Mouse (Mus musculus) intestine, postnatal 0 days (tissue): ENCODE results near the gene Galntl5. TPM values are rescaled to one million over a fixed set of nuclear protein-coding genes. Genes with fewer than 3 reads are reported as not detected.

Source experiments
- ATAC-seq: fragments of 200-750 bp; cut with Nextera tagmentation; 2 replicates; pipeline ENCODE4 v1.8.0; 2017; ENCODE audit warnings: mild to moderate bottlenecking, moderate TSS enrichment, moderate library complexity
- H3K27ac ChIP-seq: fragments of 300-500 bp; sonication (generic); 2 replicates; pipeline ENCODE4 v1.5.1; 2014; ENCODE audit warnings: mild to moderate bottlenecking, low read depth, low read length, moderate library complexity
- H3K27me3 ChIP-seq: fragments of 300-500 bp; sonication (generic); replicated peaks from 2 replicates; pipeline ENCODE4 v1.6.1; 2014; ENCODE audit warnings: low read length, mixed read lengths; ENCODE audit not compliant: control insufficient read depth, insufficient read depth
- H3K36me3 ChIP-seq: fragments of 300-500 bp; sonication (generic); 2 replicates; pipeline ENCODE4 v1.6.1; 2014; ENCODE audit warnings: mild to moderate bottlenecking, moderate library complexity; ENCODE audit not compliant: control insufficient read depth, insufficient read depth
- H3K4me1 ChIP-seq: fragments of 300-500 bp; sonication (generic); replicated peaks from 2 replicates; pipeline ENCODE4 v1.6.1; 2014; ENCODE audit warnings: antibody characterized with exemption, low read length, mixed read lengths; ENCODE audit not compliant: control insufficient read depth, insufficient read depth
- H3K4me2 ChIP-seq: fragments of 300-500 bp; sonication (generic); replicated peaks from 2 replicates; pipeline ENCODE4 v1.6.1; 2014; ENCODE audit warnings: low read depth, mild to moderate bottlenecking, moderate library complexity
- H3K4me3 ChIP-seq: fragments of 300-500 bp; sonication (generic); 2 replicates; pipeline ENCODE4 v1.5.1; 2014; ENCODE audit warnings: low read depth, low read length
- H3K9ac ChIP-seq: fragments of 300-500 bp; sonication (generic); 2 replicates; pipeline ENCODE4 v1.6.1; 2014; ENCODE audit warnings: mild to moderate bottlenecking, low read depth, low read length
- H3K9me3 ChIP-seq: fragments of 300-500 bp; sonication (generic); 2 replicates; pipeline ENCODE4 v1.6.1; 2016; ENCODE audit warnings: mixed run types; ENCODE audit not compliant: control insufficient read depth
- CTCF ChIP-seq: sonication (generic); IDR thresholded peaks from 2 replicates; pipeline ENCODE4 v1.5.1; 2016; ENCODE audit warnings: low read depth, mild to moderate bottlenecking, control low read depth, antibody characterized with exemption, moderate library complexity
- WGBS: fragments of 180-500 bp; shearing (Covaris S2); extraction: QIAGEN DNeasy Blood & Tissue Kit; methylation state at CpG from one replicate; pipeline ENCODE4 v1.1.7; 2014; 5-methylcytosine and 5-hydroxymethylcytosine counted together
- polyA plus RNA-seq: library from polyadenylated mRNA; unstranded; fragments of >200 nt; fragmentation: Nextera tagmentation; extraction: Ambion mirVana; gene quantifications from 2 replicates; pipeline ENCODE4 v1.2.1, GENCODE M21; 2015

Galntl5 gene
- polyA plus RNA-seq, 1 experiment from 2014 or later, result not detected

GRCm38 (mm10) chr5:25247036-25247435 lies 65.8 kb downstream of the Galntl5 start:
- no peak for TF ChIP-seq CTCF
- H3K4me1 ChIP-seq, result 0 out of 2 replicates have a peak, but pooled peaks cover 5% of the 10 kb centered on the region
- H3K4me2 ChIP-seq, result no peak overlapping the region
- H3K9me3 ChIP-seq, result no peaks in the 10 kb centered on the region
- H3K4me3 ChIP-seq, result no peak overlapping the region
- ATAC-seq, result no peak
- WGBS, result 55% methylated on average over 3 of the region's 3 CpGs
- peaks cover 18% of the 10 kb centered on the region for H3K36me3 ChIP-seq
- H3K27ac ChIP-seq, result no peak overlapping the region
- H3K27me3 ChIP-seq, result no peaks in the 10 kb centered on the region
- no peak overlapping the region for H3K9ac ChIP-seq

- 0 out of 2 replicates have a peak overlapping the region, but pooled peaks have one; percentile 30 for H3K4me2 ChIP-seq
- H3K36me3 ChIP-seq, result peaks cover 36% of the 10 kb centered on the region
- H3K4me1 ChIP-seq, result 0 out of 2 replicates have a peak, but pooled peaks cover 10% of the 10 kb centered on the region
- H3K27ac ChIP-seq, result peak overlapping the region; percentile 80
- peak; percentile 90 for ATAC-seq
- WGBS, result 19% methylated on average over 2 of the region's 2 CpGs
- no peaks in the 10 kb centered on the region for H3K9me3 ChIP-seq
- no peak overlapping the region for H3K9ac ChIP-seq
- TF ChIP-seq CTCF, result no peak
- H3K27me3 ChIP-seq, result no peaks in the 10 kb centered on the region
- H3K4me3 ChIP-seq, result no peak overlapping the region
Observed at GRCm38 (mm10) chr5:25252423-25252822, 71.2 kb downstream of the Galntl5 start.

DNA sequence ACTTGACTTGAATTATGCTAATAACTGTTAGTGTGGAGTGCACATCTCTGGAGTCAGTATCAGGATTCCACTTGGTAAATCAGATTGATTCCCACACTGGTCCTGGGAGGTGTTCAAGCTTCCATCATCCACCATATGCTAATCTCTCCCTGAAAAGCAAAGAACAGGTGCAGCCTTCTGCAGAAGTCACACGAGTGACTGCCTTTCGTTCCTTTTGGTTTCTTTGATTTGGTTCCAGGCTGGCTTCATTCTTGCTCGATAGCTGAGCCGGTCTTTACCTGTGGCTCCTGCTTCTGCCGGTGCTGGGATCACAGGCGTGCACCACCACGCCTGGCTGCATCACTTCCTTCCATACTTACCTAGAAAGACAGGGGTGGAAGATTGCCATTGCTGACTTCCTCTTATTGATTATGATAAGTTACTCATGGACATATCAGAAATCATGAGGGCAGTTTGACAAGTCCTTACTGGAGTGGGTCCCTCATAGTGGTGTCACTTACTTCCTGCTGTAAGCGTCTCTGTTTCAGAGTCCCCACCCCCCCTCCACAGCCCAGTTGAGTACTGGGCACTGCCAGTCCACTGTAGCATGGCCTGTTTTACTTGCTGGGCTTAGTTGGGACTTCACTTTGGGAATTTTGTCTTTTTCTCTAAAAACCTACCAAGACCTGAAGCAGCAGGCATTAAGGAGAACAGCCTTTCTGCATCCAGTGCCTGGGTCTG lies 71.7 kb downstream of the Galntl5 start:
- no peaks in the 10 kb centered on the region for H3K9me3 ChIP-seq
- no peak overlapping the region for H3K9ac ChIP-seq
- H3K4me3 ChIP-seq, result no peak overlapping the region
- no peaks in the 10 kb centered on the region for H3K27me3 ChIP-seq
- 0 out of 2 replicates have a peak, but pooled peaks cover 10% of the 10 kb centered on the region for H3K4me1 ChIP-seq
- WGBS, result 44% methylated on average over 8 of the region's 8 CpGs
- peak overlapping the region; percentile 75 for H3K27ac ChIP-seq
- ATAC-seq, result peak; percentile 69
- no peak for TF ChIP-seq CTCF
- H3K36me3 ChIP-seq, result peaks cover 41% of the 10 kb centered on the region
- H3K4me2 ChIP-seq, result 0 out of 2 replicates have a peak overlapping the region, but pooled peaks have one; percentile 30

- no peak overlapping the region for H3K27ac ChIP-seq
- H3K4me2 ChIP-seq, result no peak overlapping the region
- H3K9ac ChIP-seq, result no peak overlapping the region
- 0 out of 2 replicates have a peak, but pooled peaks cover 10% of the 10 kb centered on the region for H3K4me1 ChIP-seq
- peaks cover 55% of the 10 kb centered on the region for H3K36me3 ChIP-seq
- ATAC-seq, result no peak
- no peak for TF ChIP-seq CTCF
- no peaks in the 10 kb centered on the region for H3K27me3 ChIP-seq
- 91% methylated on average over 4 of the region's 4 CpGs for WGBS
- no peak overlapping the region for H3K4me3 ChIP-seq
- H3K9me3 ChIP-seq, result no peaks in the 10 kb centered on the region
Observed at GRCm38 (mm10) chr5:25254491-25254890, 73.2 kb downstream of the Galntl5 start.

- no peak for ATAC-seq
- no peak overlapping the region for H3K4me3 ChIP-seq
- H3K27me3 ChIP-seq, result no peaks in the 10 kb centered on the region
- H3K4me2 ChIP-seq, result no peak overlapping the region
- TF ChIP-seq CTCF, result no peak
- H3K9ac ChIP-seq, result no peak overlapping the region
- no peaks in the 10 kb centered on the region for H3K9me3 ChIP-seq
- H3K4me1 ChIP-seq, result 0 out of 2 replicates have a peak, but pooled peaks cover 8% of the 10 kb centered on the region
- 90% methylated on average over 2 of the region's 2 CpGs for WGBS
- no peak overlapping the region for H3K27ac ChIP-seq
- H3K36me3 ChIP-seq, result peaks cover 56% of the 10 kb centered on the region
Observed at GRCm38 (mm10) chr5:25256686-25257085, 75.4 kb downstream of the Galntl5 start.

DNA sequence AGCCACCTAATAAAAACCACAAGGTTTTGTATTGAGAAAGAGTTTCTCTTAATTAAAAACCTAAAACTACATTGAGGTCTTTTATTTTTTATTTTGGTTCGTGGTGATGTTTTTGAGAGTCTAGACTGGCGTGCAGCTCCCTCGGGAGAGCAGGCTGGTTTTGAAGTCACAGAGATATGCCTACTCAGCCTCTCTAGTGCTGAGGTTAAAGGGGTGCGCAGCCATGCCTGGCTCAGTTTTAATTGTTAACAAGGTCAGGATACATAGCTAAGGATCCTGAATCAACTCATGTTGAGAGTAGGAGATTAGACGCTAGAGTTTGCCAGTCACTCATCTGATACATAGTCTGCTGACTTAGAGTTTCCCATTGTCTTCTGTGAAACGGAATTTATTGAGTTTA lies 80.2 kb downstream of the Galntl5 start:
- H3K4me1 ChIP-seq, result no peaks in the 10 kb centered on the region
- H3K9ac ChIP-seq, result no peak overlapping the region
- H3K4me3 ChIP-seq, result no peak overlapping the region
- peaks cover 79% of the 10 kb centered on the region for H3K36me3 ChIP-seq
- H3K27me3 ChIP-seq, result no peaks in the 10 kb centered on the region
- ATAC-seq, result no peak
- H3K9me3 ChIP-seq, result no peaks in the 10 kb centered on the region
- WGBS, result 82% methylated on average over 6 of the region's 6 CpGs
- H3K27ac ChIP-seq, result no peak overlapping the region
- no peak for TF ChIP-seq CTCF
- H3K4me2 ChIP-seq, result no peak overlapping the region
